Mouse (Mus musculus) C2C12 (cell line): ENCODE measurements around the gene Gm17651. TPM values are rescaled to one million over a fixed set of nuclear protein-coding genes. Genes with fewer than 3 reads are reported as not detected.

Experiments used
- H3K27me3 ChIP-seq: one replicate; pipeline ENCODE4 v1.6.1; 2011; ENCODE audit not compliant: control insufficient read depth, insufficient read depth, insufficient read length
- H3K36me3 ChIP-seq: one replicate; pipeline ENCODE4 v1.6.1; 2011; ENCODE audit not compliant: control insufficient read depth, insufficient read depth
- H3K4me3 ChIP-seq: one replicate; pipeline ENCODE4 v1.5.1; 2011; ENCODE audit warnings: mild to moderate bottlenecking, control low read depth; ENCODE audit not compliant: poor library complexity, insufficient read depth, severe bottlenecking
- H3K79me2 ChIP-seq: one replicate; pipeline ENCODE4 v1.6.1; 2011; ENCODE audit not compliant: control insufficient read depth, insufficient read depth
- H3K79me3 ChIP-seq: one replicate; pipeline ENCODE4 v1.6.1; 2011; ENCODE audit warnings: low read depth, control low read depth
- H3ac ChIP-seq: one replicate; pipeline ENCODE3; 2011; ENCODE audit warnings: low read depth; ENCODE audit not compliant: control insufficient read depth, insufficient read length
- CEBPB ChIP-seq: IDR thresholded peaks from one replicate; pipeline ENCODE4 v1.6.1; 2011; ENCODE audit warnings: low read depth, mild to moderate bottlenecking, control low read depth, moderate library complexity
- CTCF ChIP-seq: IDR thresholded peaks from one replicate; pipeline ENCODE4 v1.5.1; 2011; ENCODE audit not compliant: control insufficient read depth, insufficient read depth, insufficient read length
- FOSL1 ChIP-seq: IDR thresholded peaks from one replicate; pipeline ENCODE4 v1.8.0; 2011; ENCODE audit warnings: mild to moderate bottlenecking, low read length; ENCODE audit not compliant: poor library complexity, insufficient read depth, severe bottlenecking
- MAX ChIP-seq: IDR thresholded peaks from one replicate; pipeline ENCODE4 v1.6.1; 2011; ENCODE audit warnings: mild to moderate bottlenecking, control low read depth
- MYOD1 ChIP-seq: IDR thresholded peaks from one replicate; pipeline ENCODE4 v1.6.1; 2011; ENCODE audit warnings: low read depth; ENCODE audit not compliant: control insufficient read depth, insufficient read length
- MYOG ChIP-seq: IDR thresholded peaks from one replicate; pipeline ENCODE4 v1.6.1; 2011; ENCODE audit not compliant: control insufficient read depth, insufficient read length; ENCODE audit errors: extremely low read depth
- USF1 ChIP-seq: IDR thresholded peaks from one replicate; pipeline ENCODE4 v1.6.1; 2011; ENCODE audit warnings: low read depth, mild to moderate bottlenecking, control low read depth, moderate library complexity
- long read RNA-seq, 2 experiments: library from polyadenylated mRNA; unstranded; transcript quantifications; one replicate each; pipeline ENCODE4 v2.0.0; 2019 to 2020
- polyA plus RNA-seq: library from polyadenylated mRNA; unstranded; fragments of >200 nt; fragmentation: generic; extraction: Trizol; gene quantifications from one replicate; pipeline ENCODE4 v1.2.1, GENCODE M21; 2012; ENCODE audit warnings: missing spikeins

The Gm17651 gene
- not detected for polyA plus RNA-seq
- long read RNA-seq, experiment 1: 0 reads
- long read RNA-seq, experiment 2: 0 reads

GRCm38 (mm10) chr3:97674644-97675110 is at the start of gene Gm17651:
TSS of gene Gm17651 (minus strand) at chr3:97674694.
- Histone ChIP-seq H3ac (no peak within 1 kb of the TSS), H3K27me3 (no peaks in the 10 kb centered on the region), H3K4me3 (no peak within 1 kb of the TSS), H3K79me3 (no peaks in the 10 kb centered on the region), H3K79me2 (no peaks in the 10 kb centered on the region), H3K36me3 (peaks cover 26% of the 10 kb centered on the region)
- no peak for TF ChIP-seq USF1
- no peak for TF ChIP-seq CEBPB
- no peak for TF ChIP-seq CTCF
- TF ChIP-seq MYOG: no peak
- TF ChIP-seq MAX: no peak
- TF ChIP-seq FOSL1: no peak
- TF ChIP-seq MYOD1: no peak

- no peaks in the 10 kb centered on the region for H3K36me3 ChIP-seq
- no peaks in the 10 kb centered on the region for H3K79me3 ChIP-seq
- no peaks in the 10 kb centered on the region for H3K79me2 ChIP-seq
- TF ChIP-seq CTCF: no peak
- no peak for TF ChIP-seq FOSL1
- H3K27me3 ChIP-seq: no peaks in the 10 kb centered on the region
- H3ac ChIP-seq: no peak overlapping the region
- no peak overlapping the region for H3K4me3 ChIP-seq
Observed at GRCm38 (mm10) chr3:97719116-97719515, 44.6 kb upstream of the Gm17651 start.

- no peak overlapping the region for H3K4me3 ChIP-seq
- no peaks in the 10 kb centered on the region for H3K27me3 ChIP-seq
- no peaks in the 10 kb centered on the region for H3K79me3 ChIP-seq
- no peaks in the 10 kb centered on the region for H3K79me2 ChIP-seq
- no peaks in the 10 kb centered on the region for H3K36me3 ChIP-seq
- TF ChIP-seq CEBPB: no peak
- no peak for TF ChIP-seq FOSL1
- TF ChIP-seq MYOG: no peak
- no peak for TF ChIP-seq CTCF
- TF ChIP-seq MYOD1: no peak
- no peak for TF ChIP-seq USF1
- TF ChIP-seq MAX: no peak
- H3ac ChIP-seq: no peak overlapping the region
Observed at GRCm38 (mm10) chr3:97715922-97716321, 41.4 kb upstream of the Gm17651 start.

GRCm38 (mm10) chr3:97710881-97711280 is 36.4 kb upstream of the Gm17651 start:
- TF ChIP-seq CTCF (no peak), USF1 (no peak), MYOG (no peak), MAX (no peak), CEBPB (no peak)
- no peak overlapping the region for H3K4me3 ChIP-seq
- H3K36me3 ChIP-seq: no peaks in the 10 kb centered on the region
- no peak overlapping the region for H3ac ChIP-seq
- no peaks in the 10 kb centered on the region for H3K79me3 ChIP-seq
- no peaks in the 10 kb centered on the region for H3K27me3 ChIP-seq
- no peaks in the 10 kb centered on the region for H3K79me2 ChIP-seq

- TF ChIP-seq USF1: no peak
- no peak for TF ChIP-seq CTCF
- TF ChIP-seq MAX: no peak
- no peak overlapping the region for H3K4me3 ChIP-seq
- H3K79me2 ChIP-seq: no peaks in the 10 kb centered on the region
- no peaks in the 10 kb centered on the region for H3K36me3 ChIP-seq
- no peaks in the 10 kb centered on the region for H3K27me3 ChIP-seq
- H3K79me3 ChIP-seq: no peaks in the 10 kb centered on the region
- H3ac ChIP-seq: no peak overlapping the region
Observed at GRCm38 (mm10) chr3:97710134-97710533, 35.6 kb upstream of the Gm17651 start.

GRCm38 (mm10) chr3:97706561-97706960 is 32.1 kb upstream of the Gm17651 start:
- no peak overlapping the region for H3K4me3 ChIP-seq
- H3K27me3 ChIP-seq: no peaks in the 10 kb centered on the region
- H3K36me3 ChIP-seq: no peaks in the 10 kb centered on the region
- no peak overlapping the region for H3ac ChIP-seq
- TF ChIP-seq USF1 (no peak), MYOD1 (no peak), MYOG (no peak), MAX (no peak), CEBPB (no peak), FOSL1 (no peak), CTCF (no peak)
- no peaks in the 10 kb centered on the region for H3K79me2 ChIP-seq
- H3K79me3 ChIP-seq: no peaks in the 10 kb centered on the region

- no peak overlapping the region for H3ac ChIP-seq
- H3K79me3 ChIP-seq: no peaks in the 10 kb centered on the region
- H3K79me2 ChIP-seq: no peaks in the 10 kb centered on the region
- no peaks in the 10 kb centered on the region for H3K27me3 ChIP-seq
- no peak overlapping the region for H3K4me3 ChIP-seq
- H3K36me3 ChIP-seq: no peaks in the 10 kb centered on the region
- TF ChIP-seq CEBPB (no peak), CTCF (no peak), FOSL1 (no peak), MYOD1 (no peak), USF1 (no peak), MAX (no peak), MYOG (no peak)
Observed at GRCm38 (mm10) chr3:97705508-97705907, 31.0 kb upstream of the Gm17651 start.
